Mouse (Mus musculus) gastrocnemius, adult 2 months (tissue): Measurements from ENCODE around the gene E130208F15Rik. TPM values are rescaled to one million over a fixed set of nuclear protein-coding genes. Genes with fewer than 3 reads are reported as not detected.

Experiments used
- DNase-seq: peaks from one replicate; pipeline ENCODE4 v3.0.0; 2022
- H3K27ac ChIP-seq: fragments of 200-600 bp; 2 replicates; pipeline ENCODE4 v1.8.1; 2022; ENCODE audit warnings: mild to moderate bottlenecking
- H3K4me3 ChIP-seq: fragments of 200-600 bp; 2 replicates; pipeline ENCODE4 v1.8.1; 2022; ENCODE audit warnings: mild to moderate bottlenecking, moderate library complexity
- CTCF ChIP-seq: fragments of 200-600 bp; IDR thresholded peaks from 2 replicates; pipeline ENCODE4 v1.8.1; 2022; ENCODE audit warnings: antibody characterized with exemption, mild to moderate bottlenecking, moderate library complexity
- intact Hi-C: fragments of 180-260 bp; cut with DNase I; formaldehyde crosslinking; loops from one replicate; pipeline ENCODE4 v1.15.1; 2025
- total RNA-seq, 2 experiments: library from RNA; stranded (reverse); gene quantifications; 2 replicates each; pipeline ENCODE4 v1.2.3; 2021

Gene E130208F15Rik
- total RNA-seq, 2 experiments from 2014 or later: 0.36 to 0.42 TPM

DNA sequence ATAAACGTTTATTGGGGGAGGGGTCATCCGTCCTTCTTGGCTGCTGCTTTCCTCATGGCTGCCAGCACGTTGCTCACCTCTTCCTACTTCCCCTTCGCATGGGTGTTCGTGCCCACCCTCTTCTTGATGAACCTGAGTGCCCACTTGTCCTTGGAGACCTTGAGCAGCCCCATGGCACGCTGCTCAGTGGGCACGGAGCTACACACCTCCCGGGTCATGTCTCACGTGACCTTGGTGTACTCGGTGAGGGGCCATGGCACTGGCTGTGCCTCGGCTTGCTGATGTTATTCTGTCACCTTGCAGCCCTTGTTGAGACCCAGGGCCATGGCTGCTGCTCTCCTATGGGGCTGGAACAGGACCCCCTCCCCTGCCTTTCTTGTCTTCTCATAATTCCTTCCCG lies 11.4 kb upstream of the E130208F15Rik start:
- Histone ChIP-seq H3K4me3 (no peak overlapping the region), H3K27ac (no peak overlapping the region)
- no peak for DNase-seq
- TF ChIP-seq CTCF: no peak
- intact Hi-C loops: no loop called here

DNA sequence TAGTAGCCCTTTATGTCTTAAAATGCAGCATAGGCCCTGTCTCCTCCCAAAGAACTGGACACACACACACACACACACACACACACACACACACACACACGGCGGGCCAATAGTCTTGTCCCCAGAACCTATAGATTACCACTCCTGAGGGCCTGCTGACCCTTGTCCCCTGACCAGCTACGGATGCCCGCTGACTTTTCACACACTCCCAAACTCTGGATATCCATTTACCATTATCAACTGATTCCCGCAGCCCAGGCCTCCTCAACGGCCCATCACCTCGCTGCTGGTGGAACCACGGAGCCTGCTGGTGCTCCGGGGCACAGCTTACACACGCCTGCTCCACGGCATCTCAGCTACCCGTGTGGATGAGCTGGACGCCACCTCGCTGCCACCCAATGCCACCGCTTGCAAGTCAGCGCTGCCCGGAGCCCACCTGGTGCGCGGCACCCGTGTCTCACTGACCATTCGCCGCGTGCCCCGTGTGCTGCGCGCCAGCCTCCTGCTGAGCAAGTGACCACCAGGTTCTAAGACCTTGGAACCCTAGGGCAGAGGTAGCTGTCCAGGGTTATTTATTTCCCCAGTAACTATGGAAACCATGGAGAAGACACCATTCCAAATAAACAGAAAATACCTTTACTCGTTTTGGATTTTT lies 7.7 kb upstream of the E130208F15Rik start:
- Histone ChIP-seq H3K4me3 (no peak overlapping the region), H3K27ac (no peak overlapping the region)
- no peak for TF ChIP-seq CTCF
- intact Hi-C loops: no loop called here
- no peak for DNase-seq

DNA sequence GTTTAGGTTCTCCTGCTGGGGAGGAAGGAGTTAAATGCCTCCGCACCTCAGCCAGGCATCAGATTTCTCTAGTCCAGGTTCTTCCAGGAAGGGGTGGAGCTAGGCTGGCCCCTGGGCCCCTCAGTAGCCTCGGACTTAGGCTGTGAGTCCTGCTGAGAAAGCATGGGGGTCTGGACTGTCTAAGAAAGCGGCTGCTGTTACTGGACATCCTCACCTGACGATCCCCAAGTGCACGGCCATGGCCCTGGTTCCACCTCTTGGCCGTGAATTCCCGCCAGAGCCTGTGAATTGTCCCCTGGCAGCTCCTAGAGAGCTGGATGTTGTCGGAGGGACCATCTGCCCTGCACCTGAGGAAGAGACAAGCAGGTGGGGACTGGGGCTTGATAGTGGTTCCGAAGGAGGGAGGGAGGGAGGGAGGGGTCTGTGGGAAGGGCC lies 6.8 kb upstream of the E130208F15Rik start, which contains the start of gene Syne4:
TSS of gene Syne4 (plus strand) at position 87 of the 435 bp plus-strand sequence.
- no peak for TF ChIP-seq CTCF
- intact Hi-C loops: no loop called here
- no peak within 1 kb of the TSS for H3K4me3 ChIP-seq
- DNase-seq: no peak
- no peak within 1 kb of the TSS for H3K27ac ChIP-seq

DNA sequence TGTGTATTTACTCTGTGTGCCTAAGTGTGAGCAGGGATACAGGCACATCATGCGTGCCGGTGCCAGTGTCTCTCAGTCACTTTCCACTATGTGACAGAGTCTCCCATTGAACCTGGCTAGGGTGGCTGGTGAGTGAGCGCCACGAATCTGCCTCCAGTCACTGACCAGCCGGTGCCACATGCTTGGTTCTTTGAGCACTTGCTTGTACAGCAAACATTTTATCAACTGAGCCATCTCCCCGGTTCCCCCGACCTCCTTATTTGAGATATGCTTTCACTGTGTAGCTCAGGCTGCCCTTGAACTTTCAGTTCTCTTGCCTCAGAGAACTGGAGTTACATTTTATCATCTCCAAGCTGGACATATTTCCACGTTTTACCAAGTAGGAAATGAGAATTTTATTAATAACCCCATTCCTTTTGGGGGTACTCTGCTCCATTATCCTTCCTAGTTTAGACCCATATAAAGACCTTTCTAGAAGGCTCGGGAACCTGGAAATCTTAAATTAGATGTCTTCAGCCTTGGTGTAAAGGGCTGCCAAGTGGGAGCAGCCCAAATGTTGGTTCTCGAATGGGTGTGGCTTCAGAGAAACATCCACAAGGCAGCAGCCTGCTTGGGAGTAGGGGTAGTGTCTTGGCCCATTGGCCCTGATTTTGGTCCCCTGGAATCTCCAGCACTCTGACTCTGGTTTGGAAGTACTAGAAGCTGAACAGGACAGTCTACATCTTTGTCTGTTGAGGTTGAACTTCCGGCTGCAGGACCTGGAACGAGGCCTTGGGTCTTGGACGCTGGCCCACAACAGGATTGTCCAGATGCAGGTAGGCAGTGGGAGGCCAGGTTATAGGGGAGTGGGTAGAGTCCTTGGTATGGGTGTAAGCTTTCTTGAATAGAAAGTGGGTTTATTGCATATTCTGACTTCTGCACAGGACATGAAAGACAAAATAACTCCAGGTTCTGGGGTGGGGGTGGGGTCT lies 5.7 kb upstream of the E130208F15Rik start:
- DNase-seq: no peak
- intact Hi-C loops: no loop called here
- Histone ChIP-seq H3K27ac (no peak overlapping the region), H3K4me3 (no peak overlapping the region)
- no peak for TF ChIP-seq CTCF

DNA sequence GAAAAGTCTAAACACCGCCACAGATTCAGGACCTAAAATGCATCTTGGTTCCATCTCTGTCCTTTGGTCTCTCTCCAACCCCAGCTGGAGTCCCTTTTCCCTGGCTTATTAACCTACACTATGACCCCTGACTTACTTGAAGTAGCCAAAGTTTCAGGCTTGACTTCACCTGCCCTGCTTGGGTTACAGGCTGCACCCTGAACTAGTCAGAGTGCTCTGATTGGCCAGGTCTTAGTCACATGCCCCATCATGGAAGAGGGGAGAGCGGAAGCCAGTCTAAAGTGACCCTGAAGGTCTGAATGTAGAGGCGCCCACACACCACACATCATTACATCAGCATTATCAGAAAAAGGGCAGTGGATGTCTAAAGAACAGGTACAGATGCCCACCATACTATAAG lies 3.4 kb upstream of the E130208F15Rik start:
- no peak overlapping the region for H3K27ac ChIP-seq
- H3K4me3 ChIP-seq: no peak overlapping the region
- no peak for TF ChIP-seq CTCF
- intact Hi-C loops: no loop called here
- DNase-seq: no peak

DNA sequence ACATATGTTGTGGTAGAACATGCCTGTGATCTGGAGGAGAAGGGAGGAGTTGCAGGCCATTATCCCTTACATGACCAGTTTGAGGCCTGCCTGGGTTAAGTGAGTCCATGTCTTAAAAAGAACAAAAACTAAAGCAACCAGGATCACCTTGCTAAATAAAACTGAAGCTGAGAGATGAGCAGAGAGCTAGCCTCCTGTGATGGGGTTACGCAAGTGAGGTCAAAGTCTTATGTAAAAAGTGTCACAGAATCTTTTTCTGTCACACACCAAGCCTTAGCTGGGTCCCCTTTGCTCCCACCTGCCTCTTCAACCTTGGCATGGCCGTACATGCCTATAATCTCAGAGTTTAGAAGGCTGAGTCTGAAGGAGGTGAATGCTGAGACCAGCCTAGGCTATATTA lies 594 bp upstream of the E130208F15Rik start:
- Histone ChIP-seq H3K4me3 (peak overlapping the region; percentile 98), H3K27ac (peak overlapping the region; percentile 95)
- TF ChIP-seq CTCF: no peak
- DNase-seq: no peak
- intact Hi-C loops: no loop called here

DNA sequence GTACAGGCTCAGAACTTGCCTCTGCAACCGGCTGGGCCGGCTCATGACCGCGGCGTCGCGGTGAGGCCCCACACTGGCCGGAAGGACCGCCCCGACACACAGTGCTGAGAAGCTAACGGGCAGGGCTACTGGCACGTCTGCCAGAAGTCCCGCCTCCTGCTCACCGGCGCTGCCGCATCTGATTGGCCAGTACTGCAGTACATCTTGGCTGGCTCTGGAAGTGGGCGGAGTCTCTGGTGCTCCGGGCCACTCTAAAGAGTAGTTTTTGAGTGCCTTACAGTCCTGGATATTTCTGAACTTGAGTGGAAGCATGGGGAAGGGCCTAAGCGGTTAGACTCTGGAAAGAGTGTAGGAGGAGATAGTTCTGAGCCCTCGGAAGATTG lies 736 bp downstream of the E130208F15Rik start:
- TF ChIP-seq CTCF: no peak
- DNase-seq: peak; percentile 99
- intact Hi-C loops: loop anchor here (2.0 kb wide), 1 partner anchor 407 kb away; the partner anchor contains the start of gene Tmem147
- peak overlapping the region; percentile 95 for H3K27ac ChIP-seq
- peak overlapping the region; percentile 98 for H3K4me3 ChIP-seq

DNA sequence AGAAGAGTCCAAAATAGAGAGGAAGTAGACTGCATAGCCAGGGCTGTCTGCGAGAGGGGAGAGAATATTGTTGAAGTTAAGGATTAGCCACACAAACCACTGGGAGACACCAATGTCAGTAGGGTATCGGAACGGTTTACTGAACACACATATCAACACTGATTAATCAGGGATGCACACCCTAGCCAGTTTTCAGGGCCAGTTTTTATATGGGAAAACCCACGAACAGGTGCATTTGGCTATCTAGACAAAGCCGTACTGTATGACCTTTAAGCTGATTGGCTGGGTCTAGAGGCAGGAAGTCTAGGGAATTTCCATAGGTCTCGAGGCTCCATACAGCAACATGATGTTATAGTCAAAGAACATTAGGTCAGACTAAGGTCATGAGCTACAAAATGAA lies 1.3 kb downstream of the E130208F15Rik start:
- DNase-seq: no peak
- intact Hi-C loops: loop anchor here (2.0 kb wide), 1 partner anchor 406 kb away; the partner anchor contains the start of gene Tmem147
- H3K27ac ChIP-seq: peak overlapping the region; percentile 95
- peak overlapping the region; percentile 98 for H3K4me3 ChIP-seq
- no peak for TF ChIP-seq CTCF

DNA sequence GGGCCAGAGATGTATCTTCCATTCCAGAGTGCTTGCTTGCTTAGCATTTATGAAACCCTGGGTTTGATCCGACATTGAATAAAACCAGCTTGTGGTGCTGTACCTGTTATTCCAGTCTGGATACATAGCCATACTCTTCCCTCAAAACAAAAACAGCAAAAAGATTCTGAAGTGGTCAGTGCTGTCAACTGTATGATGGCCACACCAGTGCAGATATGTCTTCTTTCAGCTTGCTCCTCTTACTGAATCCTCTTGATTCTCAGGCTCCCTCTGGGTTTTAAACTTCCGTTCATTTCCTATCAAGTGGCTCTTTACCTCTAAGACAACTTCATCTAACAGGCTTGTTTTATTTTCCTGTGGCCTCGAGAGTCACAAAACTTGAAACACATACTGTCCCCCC lies 2.3 kb downstream of the E130208F15Rik start, which contains the start of gene Sdhaf1:
TSS of gene Sdhaf1 (minus strand) at position 101 of the 400 bp plus-strand sequence.
- intact Hi-C loops: loop anchor here (2.0 kb wide), 1 partner anchor 405 kb away; the partner anchor contains the start of gene Tmem147
- no peak for TF ChIP-seq CTCF
- H3K27ac ChIP-seq: peak within 1 kb of the TSS; percentile 95
- no peak for DNase-seq
- peak within 1 kb of the TSS; percentile 98 for H3K4me3 ChIP-seq

DNA sequence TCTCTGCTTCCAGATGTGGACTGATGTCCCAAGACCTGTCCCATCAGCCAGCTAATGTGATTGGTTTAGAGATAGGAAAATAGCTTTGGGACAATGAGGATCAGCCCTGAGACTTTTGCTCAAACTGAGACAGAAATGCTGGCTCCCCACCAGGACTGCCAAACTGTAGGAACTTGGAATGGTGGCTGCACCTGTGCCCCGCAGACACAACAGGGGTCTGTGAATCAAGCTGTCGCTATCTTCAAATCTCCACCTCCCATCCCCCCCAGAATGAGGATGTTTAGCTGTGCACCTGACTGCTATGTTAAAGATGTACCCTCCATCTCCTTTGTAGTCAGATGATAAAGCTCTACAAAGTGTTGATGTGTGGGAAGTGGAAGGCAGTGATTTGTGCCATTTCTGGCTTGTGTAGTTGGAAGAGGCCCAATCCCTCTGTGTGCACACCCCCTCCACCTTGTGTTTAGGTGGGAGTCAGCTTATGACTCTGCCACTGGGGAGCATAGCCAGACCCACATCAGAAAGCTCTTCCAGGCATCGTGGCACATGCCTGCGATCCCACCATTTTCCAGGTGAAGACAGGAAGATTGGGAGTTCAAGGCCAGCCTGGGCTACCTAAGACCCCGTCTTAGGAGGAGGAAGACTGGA lies 2.9 kb downstream of the E130208F15Rik start:
- DNase-seq: no peak
- TF ChIP-seq CTCF: no peak
- Histone ChIP-seq H3K4me3 (no peak overlapping the region), H3K27ac (no peak overlapping the region)
- intact Hi-C loops: no loop called here

DNA sequence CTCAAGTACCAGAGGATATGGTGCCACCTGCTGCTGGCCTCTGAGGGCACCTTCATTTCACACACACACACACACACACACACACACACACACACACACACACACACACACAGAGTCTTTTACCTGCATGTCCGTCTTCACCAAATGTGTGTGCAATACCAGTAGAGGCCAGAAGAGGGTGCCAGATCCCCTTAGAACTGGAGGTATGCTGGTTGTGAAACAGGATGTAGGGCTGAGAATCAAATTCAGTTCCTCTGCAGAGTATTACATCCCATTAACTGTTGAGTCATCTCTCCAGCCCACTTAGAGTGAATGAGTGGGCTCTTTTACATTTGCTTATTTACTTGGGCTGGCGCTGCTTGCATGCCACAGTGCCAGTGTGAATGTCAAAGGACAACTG lies 3.8 kb downstream of the E130208F15Rik start:
- intact Hi-C loops: no loop called here
- H3K27ac ChIP-seq: no peak overlapping the region
- DNase-seq: peak; percentile 44
- peak; percentile 60 for TF ChIP-seq CTCF
- no peak overlapping the region for H3K4me3 ChIP-seq

DNA sequence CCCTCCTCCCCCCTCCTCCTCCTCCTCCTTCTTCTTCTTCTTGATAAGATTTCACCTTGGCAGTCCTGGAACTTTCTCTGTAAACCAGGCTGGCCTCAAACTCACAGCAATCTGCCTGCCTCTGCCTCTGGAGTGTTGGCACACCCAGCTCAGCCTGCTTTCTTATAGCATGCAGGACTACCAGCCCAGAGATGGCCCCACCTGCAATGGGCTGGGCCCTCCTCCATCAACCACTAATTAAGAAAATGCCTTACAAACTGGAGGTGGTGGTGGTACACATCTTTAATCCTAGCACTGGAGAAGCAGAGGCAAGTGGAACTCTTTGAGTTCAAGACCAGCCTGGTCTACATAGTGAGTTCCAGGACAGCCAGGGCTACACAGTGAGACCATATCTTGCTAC lies 4.9 kb downstream of the E130208F15Rik start:
- no peak overlapping the region for H3K4me3 ChIP-seq
- H3K27ac ChIP-seq: no peak overlapping the region
- no peak for TF ChIP-seq CTCF
- DNase-seq: no peak
- intact Hi-C loops: no loop called here
